Mouse (Mus musculus) megakaryocyte, embryonic 14.5 days (primary cell): Measurements from ENCODE around the gene Rps27.
"Not testable (repeated sequence)": the region's sequence is repeated elsewhere in the genome, so short reads cannot be mapped to it uniquely, and the experiment has no call there.

Experiments used
- FLI1 ChIP-seq: IDR thresholded peaks from 2 replicates; pipeline ENCODE4 v1.6.1; 2012; ENCODE audit warnings: low read length, inconsistent platforms, mixed read lengths
- GATA1 ChIP-seq: IDR thresholded peaks from 3 replicates; pipeline ENCODE4 v1.6.1; 2012; ENCODE audit warnings: mixed read lengths, low read length, inconsistent platforms, borderline replicate concordance

GRCm38 (mm10) chr3:90252659-90253058 lies 39.2 kb upstream of the Rps27 start:
- TF ChIP-seq GATA1, FLI1: not testable (repeated sequence)
